Mouse (Mus musculus): ENCODE results near the gene Lrrc74b. TPM values are rescaled to one million over a fixed set of nuclear protein-coding genes. Genes with fewer than 3 reads are reported as not detected.

The Lrrc74b gene
- polyA plus RNA-seq (2017; shearing (Covaris generic)) = not detected

GRCm38 (mm10) chr16:17561128-17561750, at the start of gene Lrrc74b:
Gene Lrrc74b (minus strand): TSS chr16:17561247.

GRCm38 (mm10) chr16:17583064-17583463, 22.0 kb upstream of the Lrrc74b start, which contains the start of gene Slc7a4:
Gene Slc7a4 (minus strand): TSS chr16:17583214.

GRCm38 (mm10) chr16:17561751-17562208, 733 bp upstream of the Lrrc74b start, which contains the start of gene P2rx6:
Gene P2rx6 (plus strand): TSS chr16:17561885.

GRCm38 (mm10) chr16:17530640-17531288, 30.3 kb downstream of the Lrrc74b start, which contains the start of gene Thap7:
Gene Thap7 (minus strand): TSS chr16:17531136.

GRCm38 (mm10) chr16:17508546-17509239, 52.4 kb downstream of the Lrrc74b start, which contains the start of gene Lztr1:
Gene Lztr1 (plus strand): TSS chr16:17508688.

Other genes starting within 250 kb of the Lrrc74b start
- 0.29 TPM for gene Serpind1, start 229.9 kb downstream of the Lrrc74b start, polyA plus RNA-seq (2017; shearing (Covaris generic))
- 19.4 TPM for gene Snap29, start 155.3 kb downstream of the Lrrc74b start, polyA plus RNA-seq (2017; shearing (Covaris generic))
- gene Pi4ka, start 154.9 kb downstream of the Lrrc74b start, polyA plus RNA-seq (2017; shearing (Covaris generic)) = 71.0 TPM
- gene Crkl, start 109.3 kb downstream of the Lrrc74b start, polyA plus RNA-seq (2017; shearing (Covaris generic)) = 65.7 TPM
- not detected for gene Aifm3, start 71.6 kb downstream of the Lrrc74b start, polyA plus RNA-seq (2017; shearing (Covaris generic))
- 72.2 TPM for gene Lztr1, start 52.6 kb downstream of the Lrrc74b start, polyA plus RNA-seq (2017; shearing (Covaris generic))
- gene Thap7, start 30.1 kb downstream of the Lrrc74b start, polyA plus RNA-seq (2017; shearing (Covaris generic)) = 80.5 TPM
- not detected for gene P2rx6, start 638 bp upstream of the Lrrc74b start, polyA plus RNA-seq (2017; shearing (Covaris generic))
- 1.6 TPM for gene Slc7a4, start 22.0 kb upstream of the Lrrc74b start, polyA plus RNA-seq (2017; shearing (Covaris generic))
- gene Smpd4, start 58.1 kb upstream of the Lrrc74b start, polyA plus RNA-seq (2017; shearing (Covaris generic)) = 20.8 TPM
- 0.72 TPM for gene Ccdc74a, start 85.2 kb upstream of the Lrrc74b start, polyA plus RNA-seq (2017; shearing (Covaris generic))
- 134 TPM for gene Med15, start 171.6 kb upstream of the Lrrc74b start, polyA plus RNA-seq (2017; shearing (Covaris generic))
- gene Klhl22, start 198.4 kb upstream of the Lrrc74b start, polyA plus RNA-seq (2017; shearing (Covaris generic)) = 19.7 TPM
- not detected for gene Scarf2, start 236.0 kb upstream of the Lrrc74b start, polyA plus RNA-seq (2017; shearing (Covaris generic))

All from CD4-positive, CD25-positive, alpha-beta regulatory T cell (primary cell).